Mouse (Mus musculus) limb, embryonic 12.5 days (tissue): ENCODE results near the gene 4930579F01Rik. TPM values are rescaled to one million over a fixed set of nuclear protein-coding genes. Genes with fewer than 3 reads are reported as not detected.
"Not testable (repeated sequence)": the region's sequence is repeated elsewhere in the genome, so short reads cannot be mapped to it uniquely, and the experiment has no call there.

Source experiments
- ATAC-seq: fragments of 200-750 bp; cut with Nextera tagmentation; 2 replicates; pipeline ENCODE4 v1.8.0; 2017; ENCODE audit warnings: low read depth, moderate TSS enrichment; ENCODE audit not compliant: insufficient number of reproducible peaks, insufficient read depth, low FRiP score, low TSS enrichment
- H3K27ac ChIP-seq: fragments of 300-500 bp; sonication (generic); 2 replicates; pipeline ENCODE4 v1.5.1; 2016; ENCODE audit warnings: mild to moderate bottlenecking, moderate library complexity
- H3K27me3 ChIP-seq: fragments of 300-500 bp; sonication (generic); 2 replicates; pipeline ENCODE4 v1.6.1; 2016; ENCODE audit warnings: mild to moderate bottlenecking, moderate library complexity
- H3K36me3 ChIP-seq: fragments of 300-500 bp; sonication (generic); 2 replicates; pipeline ENCODE4 v1.6.1; 2016; ENCODE audit warnings: mild to moderate bottlenecking, moderate library complexity
- H3K4me1 ChIP-seq: fragments of 300-500 bp; sonication (generic); replicated peaks from 2 replicates; pipeline ENCODE4 v1.6.1; 2016
- H3K4me2 ChIP-seq: fragments of 300-500 bp; sonication (generic); 2 replicates; pipeline ENCODE4 v1.6.1; 2016; ENCODE audit warnings: mild to moderate bottlenecking, moderate library complexity
- H3K4me3 ChIP-seq: fragments of 300-500 bp; sonication (generic); replicated peaks from 2 replicates; pipeline ENCODE4 v1.5.1; 2016; ENCODE audit warnings: mild to moderate bottlenecking
- H3K9ac ChIP-seq: fragments of 300-500 bp; sonication (generic); replicated peaks from 2 replicates; pipeline ENCODE4 v1.6.1; 2016; ENCODE audit warnings: mild to moderate bottlenecking, moderate library complexity
- H3K9me3 ChIP-seq: fragments of 300-500 bp; sonication (generic); 2 replicates; pipeline ENCODE4 v1.6.1; 2016; ENCODE audit warnings: mild to moderate bottlenecking, moderate library complexity
- WGBS: fragments of 180-500 bp; shearing (Covaris S2); methylation state at CpG from one replicate; pipeline ENCODE4 v1.1.7; 2016; 5-methylcytosine and 5-hydroxymethylcytosine counted together
- polyA plus RNA-seq: library from polyadenylated mRNA; unstranded; fragments of >200 nt; fragmentation: Nextera tagmentation; extraction: Ambion mirVana; gene quantifications from 2 replicates; pipeline ENCODE4 v1.2.1, GENCODE M21; 2016

Gene 4930579F01Rik
- polyA plus RNA-seq, 1 experiment from 2014 or later: not detected

GRCm38 (mm10) chr3:138144060-138144641 lies 49.5 kb downstream of the 4930579F01Rik start:
- Histone ChIP-seq H3K36me3 (peaks cover 6% of the 10 kb centered on the region), H3K9ac (peak overlapping the region; percentile 74), H3K27me3 (no peaks in the 10 kb centered on the region), H3K27ac (peak overlapping the region; percentile 99), H3K4me1 (peaks cover 3% of the 10 kb centered on the region; the same call in 1 of the 2 replicates), H3K4me2 (peak overlapping the region; percentile 68), H3K4me3 (peak overlapping the region; percentile 62), H3K9me3 (no peaks in the 10 kb centered on the region)
- under 1% methylated on average over 18 of the region's 18 CpGs for WGBS
- ATAC-seq: no peak

- Histone ChIP-seq H3K27me3 (no peaks in the 10 kb centered on the region), H3K27ac (peak within 1 kb of the TSS; percentile 99), H3K4me3 (peak within 1 kb of the TSS; percentile 62), H3K9ac (peak within 1 kb of the TSS; percentile 74), H3K9me3 (no peaks in the 10 kb centered on the region), H3K36me3 (peaks cover under 1% of the 10 kb centered on the region; the same call in 1 of the 2 replicates), H3K4me2 (peak within 1 kb of the TSS; percentile 68), H3K4me1 (peaks cover 3% of the 10 kb centered on the region; the same call in 1 of the 2 replicates)
- ATAC-seq: peak; percentile 98
- WGBS: under 1% methylated on average over 70 of the region's 70 CpGs
Measured at GRCm38 (mm10) chr3:138143315-138144059, 50.1 kb downstream of the 4930579F01Rik start, which contains the start of gene Trmt10a. TSS of gene Trmt10a (plus strand) at chr3:138143448.

DNA sequence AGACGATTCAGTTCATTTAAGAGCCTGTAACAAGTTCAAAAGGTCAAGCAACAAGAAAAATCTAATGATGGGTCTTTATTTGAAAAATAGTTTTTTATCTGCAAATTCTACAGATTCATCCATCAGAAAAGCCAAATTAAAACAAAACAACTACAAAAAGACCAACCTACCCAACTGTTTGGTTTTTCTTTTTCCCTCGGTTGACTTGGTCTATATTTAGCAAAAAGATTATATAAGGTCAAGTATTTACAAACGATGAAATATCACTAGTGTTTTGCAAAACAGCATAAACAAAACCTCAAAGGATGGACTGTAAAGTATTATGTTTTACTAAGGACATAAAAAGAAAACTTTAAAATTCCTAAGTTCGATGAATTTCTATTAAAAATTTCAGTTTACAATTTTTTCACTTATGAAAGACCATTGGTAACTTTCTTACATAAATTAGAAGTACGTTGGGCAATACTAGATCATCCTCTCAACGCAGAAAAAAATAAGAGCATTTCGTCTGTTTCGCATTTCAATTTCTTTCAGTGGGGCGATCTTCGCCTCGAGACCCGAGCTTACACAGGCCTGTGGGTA lies 50.8 kb downstream of the 4930579F01Rik start:
- Histone ChIP-seq H3K36me3 (no peaks in the 10 kb centered on the region), H3K4me2 (peak overlapping the region; percentile 68), H3K4me3 (peak overlapping the region; percentile 62), H3K9ac (peak overlapping the region; percentile 74), H3K9me3 (no peaks in the 10 kb centered on the region), H3K4me1 (peaks cover 3% of the 10 kb centered on the region; the same call in 1 of the 2 replicates), H3K27me3 (no peaks in the 10 kb centered on the region), H3K27ac (peak overlapping the region; percentile 99)
- WGBS: 6% methylated on average over 12 of the region's 12 CpGs
- no peak for ATAC-seq

GRCm38 (mm10) chr3:138142052-138142732 lies 51.4 kb downstream of the 4930579F01Rik start:
- peak overlapping the region; percentile 68 for H3K4me2 ChIP-seq
- 29% methylated on average over 4 of the region's 4 CpGs for WGBS
- H3K4me3 ChIP-seq: peak overlapping the region; percentile 23
- H3K4me1 ChIP-seq: peaks cover 3% of the 10 kb centered on the region; the same call in 1 of the 2 replicates
- no peaks in the 10 kb centered on the region for H3K36me3 ChIP-seq
- H3K9me3 ChIP-seq: no peaks in the 10 kb centered on the region
- no peaks in the 10 kb centered on the region for H3K27me3 ChIP-seq
- H3K9ac ChIP-seq: no peak overlapping the region
- H3K27ac ChIP-seq: peak overlapping the region; percentile 71
- ATAC-seq: no peak

- Histone ChIP-seq H3K9me3 (no peaks in the 10 kb centered on the region), H3K9ac (no peak overlapping the region), H3K36me3 (no peaks in the 10 kb centered on the region), H3K4me2 (no peak overlapping the region), H3K4me1 (peaks cover 3% of the 10 kb centered on the region; the same call in 1 of the 2 replicates), H3K27me3 (no peaks in the 10 kb centered on the region), H3K27ac (no peak overlapping the region), H3K4me3 (no peak overlapping the region)
- 90% methylated on average over 6 of the region's 6 CpGs for WGBS
- no peak for ATAC-seq
Measured at GRCm38 (mm10) chr3:138139663-138140062, 54.0 kb downstream of the 4930579F01Rik start.

- H3K4me1 ChIP-seq, H3K9me3 ChIP-seq, H3K36me3 ChIP-seq, H3K4me2 ChIP-seq, ATAC-seq, H3K27me3 ChIP-seq, H3K4me3 ChIP-seq, H3K9ac ChIP-seq, H3K27ac ChIP-seq: not testable (repeated sequence)
- 93% methylated on average over 13 of the region's 13 CpGs for WGBS
Measured at GRCm38 (mm10) chr3:138138146-138138545, 55.5 kb downstream of the 4930579F01Rik start.

GRCm38 (mm10) chr3:138134528-138134927 lies 59.1 kb downstream of the 4930579F01Rik start:
- Histone ChIP-seq H3K4me1 (0 out of 2 replicates have a peak, but pooled peaks cover 3% of the 10 kb centered on the region), H3K27ac (no peak overlapping the region), H3K36me3 (no peaks in the 10 kb centered on the region), H3K4me3 (no peak overlapping the region), H3K9ac (no peak overlapping the region), H3K9me3 (no peaks in the 10 kb centered on the region), H3K27me3 (no peaks in the 10 kb centered on the region), H3K4me2 (no peak overlapping the region)
- WGBS: 93% methylated on average over 1 of the region's 1 CpGs
- no peak for ATAC-seq

DNA sequence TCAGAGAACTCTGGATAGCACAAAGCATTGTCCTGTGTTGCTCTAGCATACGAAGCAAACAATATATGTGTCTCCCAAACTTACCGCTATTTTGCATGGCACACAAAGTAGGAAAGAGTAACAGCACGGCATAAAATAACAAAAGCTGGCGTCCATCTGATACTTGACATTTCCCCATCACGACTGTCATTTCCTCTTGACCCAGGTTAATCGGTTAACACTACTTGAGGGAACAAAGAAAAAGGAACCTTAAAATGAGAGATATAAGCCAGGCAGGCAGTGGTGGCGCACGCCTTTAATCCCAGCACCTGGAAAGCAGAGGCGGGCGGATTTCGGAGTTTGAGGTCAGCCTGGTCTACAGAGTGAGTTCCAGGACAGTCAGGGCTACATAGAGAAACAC lies 59.7 kb downstream of the 4930579F01Rik start:
- Histone ChIP-seq H3K9me3 (no peaks in the 10 kb centered on the region), H3K9ac (no peak overlapping the region), H3K4me1 (0 out of 2 replicates have a peak, but pooled peaks cover 3% of the 10 kb centered on the region), H3K4me2 (no peak overlapping the region), H3K27ac (no peak overlapping the region), H3K27me3 (no peaks in the 10 kb centered on the region), H3K36me3 (no peaks in the 10 kb centered on the region), H3K4me3 (no peak overlapping the region)
- 86% methylated on average over 11 of the region's 11 CpGs for WGBS
- no peak for ATAC-seq

GRCm38 (mm10) chr3:138133463-138133862 lies 60.2 kb downstream of the 4930579F01Rik start:
- 91% methylated on average over 8 of the region's 8 CpGs for WGBS
- Histone ChIP-seq H3K9me3 (no peaks in the 10 kb centered on the region), H3K9ac (no peak overlapping the region)

GRCm38 (mm10) chr3:138131168-138131567 lies 62.5 kb downstream of the 4930579F01Rik start:
- Histone ChIP-seq H3K9me3 (no peaks in the 10 kb centered on the region), H3K4me1 (0 out of 2 replicates have a peak, but pooled peaks cover 3% of the 10 kb centered on the region), H3K27me3 (no peaks in the 10 kb centered on the region), H3K9ac (no peak overlapping the region), H3K4me2 (no peak overlapping the region), H3K36me3 (no peaks in the 10 kb centered on the region), H3K27ac (no peak overlapping the region), H3K4me3 (no peak overlapping the region)
- 73% methylated on average over 9 of the region's 9 CpGs for WGBS
- ATAC-seq: no peak

More at GRCm38 (mm10) chr3:138133463-138133862, 60.2 kb downstream of the 4930579F01Rik start:
- Histone ChIP-seq H3K27ac (no peak overlapping the region), H3K4me1 (0 out of 2 replicates have a peak, but pooled peaks cover 3% of the 10 kb centered on the region), H3K36me3 (no peaks in the 10 kb centered on the region), H3K4me2 (no peak overlapping the region), H3K4me3 (no peak overlapping the region), H3K27me3 (no peaks in the 10 kb centered on the region)
- no peak for ATAC-seq
